Mouse (Mus musculus) liver, adult 2 months (tissue): ENCODE results near the gene Btn1a1.

Experiments
- CTCF ChIP-seq: fragments of 200-500 bp; IDR thresholded peaks from 2 replicates; pipeline ENCODE4 v1.5.1; 2011; ENCODE audit warnings: low read depth, low read length, control low read depth
- POLR2A ChIP-seq: fragments of 200-500 bp; IDR thresholded peaks from 2 replicates; pipeline ENCODE4 v1.6.1; 2011; ENCODE audit warnings: low read length, control low read depth; ENCODE audit not compliant: insufficient read depth; ENCODE audit errors: extremely low read depth

DNA sequence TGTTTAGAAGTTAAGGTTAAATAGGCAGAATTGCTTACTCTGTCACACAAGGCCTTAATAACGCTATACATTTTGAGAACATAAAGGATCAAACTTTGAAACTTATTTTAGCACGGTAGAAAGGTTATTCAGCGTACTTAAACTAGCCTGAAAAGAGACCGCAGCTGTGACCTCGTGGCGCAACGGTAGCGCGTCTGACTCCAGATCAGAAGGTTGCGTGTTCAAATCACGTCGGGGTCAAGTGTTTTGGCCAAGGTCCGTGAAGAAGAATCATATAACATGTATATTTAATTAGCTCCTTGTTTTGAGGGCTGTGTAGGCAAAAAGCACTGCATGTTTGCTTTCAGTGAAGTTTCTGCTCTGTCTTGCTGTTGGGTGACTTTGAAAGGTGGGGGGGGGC, 40.6 kb upstream of the Btn1a1 start:
- TF ChIP-seq POLR2A (no peak), CTCF (no peak)
